In the genomic region with DNA sequence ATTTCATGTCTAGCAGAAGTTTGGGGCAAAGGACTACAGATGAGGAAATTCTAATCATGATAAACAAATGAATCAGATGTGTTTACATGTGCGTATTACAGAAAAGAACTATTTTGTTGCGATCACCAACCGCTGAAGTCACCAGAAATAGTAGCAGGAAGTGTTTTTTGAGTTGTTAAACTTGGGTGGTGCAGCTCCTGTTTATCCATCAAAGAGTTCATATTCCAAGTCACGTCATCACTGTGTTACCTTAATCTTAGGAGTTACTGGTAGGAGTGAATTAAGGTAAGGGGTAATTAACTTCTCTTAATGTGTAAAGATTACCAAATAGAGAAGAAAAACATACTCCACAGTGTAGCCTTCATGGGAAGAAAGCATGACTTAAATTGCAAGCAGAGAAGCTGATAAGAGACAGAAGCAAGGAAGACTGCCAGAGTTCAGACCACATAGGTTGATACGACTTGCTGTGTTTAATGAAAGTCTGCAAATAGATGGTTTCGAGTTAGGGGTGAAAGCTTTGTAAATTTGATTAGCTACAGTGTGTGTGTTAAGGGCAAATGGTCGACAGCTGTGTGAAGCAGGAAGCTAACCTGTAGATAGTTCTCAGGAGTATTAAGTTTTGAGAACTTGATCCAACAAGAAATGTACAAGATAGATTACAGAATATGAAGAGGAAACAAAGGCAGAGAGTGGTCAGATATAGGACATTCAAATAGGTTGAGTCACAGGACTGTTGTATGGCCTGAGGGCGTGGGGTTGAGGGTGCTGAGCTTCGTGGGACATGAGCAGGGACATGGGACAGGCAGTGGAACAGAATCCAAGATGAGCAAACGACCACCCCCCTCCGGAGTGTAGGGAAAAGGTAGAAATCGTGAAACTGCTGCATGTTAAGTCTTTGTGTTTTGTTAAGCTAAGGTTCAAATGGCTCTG, we compare ENCODE assay signal across 8 mouse cellular contexts. TPM values are rescaled to one million over a fixed set of nuclear protein-coding genes. Genes with fewer than 3 reads are reported as not detected.
DNase-seq lines count a peak whose midpoint lies in the region; ATAC-seq lines count a peak whose summit lies in the region.

No protein-coding gene starts in this region.

- peak overlapping the region; percentile 68 for H3K4me2 ChIP-seq in lung, embryonic 16.5 days (ENCODE audit: low read depth, low read length)
- peak overlapping the region; percentile 35 for H3K4me2 ChIP-seq in embryonic facial prominence, embryonic 11.5 days (ENCODE audit: low read depth, low read length)
- peak overlapping the region; percentile 62 for H3K4me2 ChIP-seq in neural tube, embryonic 15.5 days

- no peak for DNase-seq in lung, postnatal 14 days
- no peak for DNase-seq in embryonic facial prominence, embryonic 11.5 days (ENCODE audit: low spot score)
- peak; percentile 56 for DNase-seq in large intestine, adult 2 months (ENCODE audit: low read depth, low spot score)
- no peak for DNase-seq in cerebellum, adult 11-12 months
- no peak for DNase-seq in adipocyte (ENCODE audit: low spot score)
- no peak for DNase-seq in cerebellum, adult 8-10 months

- H3K27me3 ChIP-seq in lung, embryonic 16.5 days (ENCODE audit: control insufficient read depth, insufficient read depth, low read depth, low read length) = no peaks in the 10 kb centered on the region
- no peaks in the 10 kb centered on the region for H3K27me3 ChIP-seq in embryonic facial prominence, embryonic 11.5 days (ENCODE audit: control insufficient read depth, insufficient read depth, low read length)
- no peaks in the 10 kb centered on the region for H3K27me3 ChIP-seq in neural tube, embryonic 15.5 days (replicated peaks)

- H3K9me3 ChIP-seq in lung, embryonic 16.5 days (ENCODE audit: control insufficient read depth, low read length) = no peaks in the 10 kb centered on the region
- H3K9me3 ChIP-seq in embryonic facial prominence, embryonic 11.5 days (replicated peaks; ENCODE audit: control insufficient read depth, low read length) = no peaks in the 10 kb centered on the region
- no peaks in the 10 kb centered on the region for H3K9me3 ChIP-seq in neural tube, embryonic 15.5 days (replicated peaks)

- peaks cover 8% of the 10 kb centered on the region for H3K36me3 ChIP-seq in lung, embryonic 16.5 days (ENCODE audit: control insufficient read depth, insufficient read depth, low read length)
- no peaks in the 10 kb centered on the region for H3K36me3 ChIP-seq in embryonic facial prominence, embryonic 11.5 days (replicated peaks; ENCODE audit: control insufficient read depth, insufficient read depth, low read depth, low read length)
- peaks cover 22% of the 10 kb centered on the region for H3K36me3 ChIP-seq in neural tube, embryonic 15.5 days

- no peak for ATAC-seq in lung, embryonic 16.5 days (ENCODE audit: low read depth)
- ATAC-seq in embryonic facial prominence, embryonic 11.5 days (replicated peaks; ENCODE audit: insufficient number of reproducible peaks, low FRiP score, low TSS enrichment, low read depth) = no peak
- no peak for ATAC-seq in neural tube, embryonic 15.5 days (ENCODE audit: low FRiP score)

- WGBS in lung, embryonic 16.5 days = 37% methylated on average over 12 of the region's 12 CpGs
- WGBS in embryonic facial prominence, embryonic 11.5 days = 51% methylated on average over 12 of the region's 12 CpGs
- 26% methylated on average over 12 of the region's 12 CpGs for WGBS in large intestine, adult 2 months
- 64% methylated on average over 12 of the region's 12 CpGs for WGBS in neural tube, embryonic 15.5 days

- peaks cover 17% of the 10 kb centered on the region for H3K4me1 ChIP-seq in lung, embryonic 16.5 days (replicated peaks; ENCODE audit: control insufficient read depth, insufficient read depth, low read length)
- H3K4me1 ChIP-seq in embryonic facial prominence, embryonic 11.5 days (ENCODE audit: control insufficient read depth, insufficient read depth, low read length) = no peaks in the 10 kb centered on the region
- peaks cover 15% of the 10 kb centered on the region for H3K4me1 ChIP-seq in neural tube, embryonic 15.5 days

- H3K9ac ChIP-seq in lung, embryonic 16.5 days (ENCODE audit: low read length) = peak overlapping the region; percentile 79; the same call in 1 of the 2 replicates
- no peak overlapping the region; the same call in 1 of the 2 replicates for H3K9ac ChIP-seq in embryonic facial prominence, embryonic 11.5 days (replicated peaks; ENCODE audit: low read length)
- peak overlapping the region; percentile 67; the same call in 1 of the 2 replicates for H3K9ac ChIP-seq in neural tube, embryonic 15.5 days (replicated peaks)

- peak overlapping the region; percentile 83 for H3K4me3 ChIP-seq in lung, embryonic 16.5 days (ENCODE audit: low read length)
- H3K4me3 ChIP-seq in embryonic facial prominence, embryonic 11.5 days (ENCODE audit: low read depth, low read length) = peak overlapping the region; percentile 57
- peak overlapping the region; percentile 92 for H3K4me3 ChIP-seq in neural tube, embryonic 15.5 days (replicated peaks)

- no peak overlapping the region for H3K27ac ChIP-seq in lung, embryonic 16.5 days (ENCODE audit: low read length)
- no peak overlapping the region for H3K27ac ChIP-seq in embryonic facial prominence, embryonic 11.5 days (replicated peaks; ENCODE audit: low read depth, low read length)
- no peak overlapping the region for H3K27ac ChIP-seq in neural tube, embryonic 15.5 days (replicated peaks)

RNA-seq across cellular contexts. Expression of a gene that starts 1.0 kb away (rescaled TPM):
- polyA plus RNA-seq in lung, embryonic 16.5 days (2015; fragmentation: Nextera tagmentation; extraction: Ambion mirVana) = 15.8 and 15.9 TPM in 2 replicates
- 21.5 and 25.0 TPM in 2 replicates for polyA plus RNA-seq in embryonic facial prominence, embryonic 11.5 days (2014; fragmentation: Nextera tagmentation; extraction: Ambion mirVana)
- polyA plus RNA-seq in large intestine, adult 2 months (2012; rRNA removed) = 5.9 and 8.2 TPM in 2 replicates
- 18.2 and 18.7 TPM in 2 replicates for polyA plus RNA-seq in neural tube, embryonic 15.5 days (2015; fragmentation: Nextera tagmentation; extraction: Ambion mirVana)

RNA-seq across cellular contexts. Expression of a gene that starts 23.7 kb away (rescaled TPM):
- 0.16 TPM in 1 of 2 replicates, not detected in the other for polyA plus RNA-seq in lung, embryonic 16.5 days (2015; fragmentation: Nextera tagmentation; extraction: Ambion mirVana)
- polyA plus RNA-seq in embryonic facial prominence, embryonic 11.5 days (2014; fragmentation: Nextera tagmentation; extraction: Ambion mirVana) = 0.21 and 0.43 TPM in 2 replicates
- not detected in 2 replicates for polyA plus RNA-seq in large intestine, adult 2 months (2012; rRNA removed)
- polyA plus RNA-seq in neural tube, embryonic 15.5 days (2015; fragmentation: Nextera tagmentation; extraction: Ambion mirVana) = 0.06 and 0.14 TPM in 2 replicates

RNA-seq across cellular contexts. Expression of a gene that starts 40.4 kb away (rescaled TPM):
- 24.3 and 25.5 TPM in 2 replicates for polyA plus RNA-seq in lung, embryonic 16.5 days (2015; fragmentation: Nextera tagmentation; extraction: Ambion mirVana)
- polyA plus RNA-seq in embryonic facial prominence, embryonic 11.5 days (2014; fragmentation: Nextera tagmentation; extraction: Ambion mirVana) = 37.3 TPM in 2 replicates
- 4.3 and 5.4 TPM in 2 replicates for polyA plus RNA-seq in large intestine, adult 2 months (2012; rRNA removed)
- 21.4 and 21.6 TPM in 2 replicates for polyA plus RNA-seq in neural tube, embryonic 15.5 days (2015; fragmentation: Nextera tagmentation; extraction: Ambion mirVana)

RNA-seq across cellular contexts. Expression of a gene that starts 40.6 kb away (rescaled TPM):
- 81.2 and 85.6 TPM in 2 replicates for polyA plus RNA-seq in lung, embryonic 16.5 days (2015; fragmentation: Nextera tagmentation; extraction: Ambion mirVana)
- polyA plus RNA-seq in embryonic facial prominence, embryonic 11.5 days (2014; fragmentation: Nextera tagmentation; extraction: Ambion mirVana) = 136 and 144 TPM in 2 replicates
- polyA plus RNA-seq in large intestine, adult 2 months (2012; rRNA removed) = 7.7 and 8.0 TPM in 2 replicates
- polyA plus RNA-seq in neural tube, embryonic 15.5 days (2015; fragmentation: Nextera tagmentation; extraction: Ambion mirVana) = 69.5 and 74.9 TPM in 2 replicates

RNA-seq across cellular contexts. Expression of a gene that starts 48.2 kb away (rescaled TPM):
- polyA plus RNA-seq in lung, embryonic 16.5 days (2015; fragmentation: Nextera tagmentation; extraction: Ambion mirVana) = not detected in 2 replicates
- polyA plus RNA-seq in embryonic facial prominence, embryonic 11.5 days (2014; fragmentation: Nextera tagmentation; extraction: Ambion mirVana) = 0.35 and 0.52 TPM in 2 replicates
- polyA plus RNA-seq in large intestine, adult 2 months (2012; rRNA removed) = 1.4 and 3.9 TPM in 2 replicates
- polyA plus RNA-seq in neural tube, embryonic 15.5 days (2015; fragmentation: Nextera tagmentation; extraction: Ambion mirVana) = 0.19 and 0.52 TPM in 2 replicates
